Mouse (Mus musculus): Measurements from ENCODE around the gene Zcchc7. TPM values are rescaled to one million over a fixed set of nuclear protein-coding genes. Genes with fewer than 3 reads are reported as not detected.

Gene Zcchc7
- polyA plus RNA-seq, 1 experiment from 2014 or later = 36.4 TPM

- Histone ChIP-seq H3K27me3 (ENCODE audit: control insufficient read depth, insufficient read depth, low read length) (no peaks in the 10 kb centered on the region), H3K9ac (ENCODE audit: low read length) (no peak overlapping the region), H3K9me3 (ENCODE audit: control insufficient read depth, low read length) (no peaks in the 10 kb centered on the region), H3K27ac (replicated peaks) (no peak overlapping the region), H3K4me1 (replicated peaks; ENCODE audit: control insufficient read depth, insufficient read depth) (no peaks in the 10 kb centered on the region), H3K36me3 (ENCODE audit: control insufficient read depth, insufficient read depth, low read length) (no peaks in the 10 kb centered on the region), H3K4me3 (ENCODE audit: low read depth, low read length) (no peak overlapping the region), H3K4me2 (replicated peaks; ENCODE audit: low read depth) (no peak overlapping the region)
- no peak for TF ChIP-seq EP300 (optimal IDR thresholded peaks at IDR 0.05)
- no peak for TF ChIP-seq CTCF (IDR thresholded peaks at IDR 0.05; ENCODE audit: low read depth)
- no peak for DNase-seq (ENCODE audit: low spot score)
- ATAC-seq (ENCODE audit: low FRiP score, low TSS enrichment) = no peak
- 90% methylated on average over 3 of the region's 3 CpGs for WGBS
Observed at GRCm38 (mm10) chr4:44777101-44777500, 21.4 kb downstream of the Zcchc7 start.

GRCm38 (mm10) chr4:44777711-44778110 lies 22.0 kb downstream of the Zcchc7 start:
- H3K9ac ChIP-seq (ENCODE audit: low read length) = no peak overlapping the region
- no peak for TF ChIP-seq EP300 (optimal IDR thresholded peaks at IDR 0.05)
- TF ChIP-seq CTCF (IDR thresholded peaks at IDR 0.05; ENCODE audit: low read depth) = no peak
- H3K36me3 ChIP-seq (ENCODE audit: control insufficient read depth, insufficient read depth, low read length) = no peaks in the 10 kb centered on the region
- ATAC-seq (ENCODE audit: low FRiP score, low TSS enrichment) (no peak), DNase-seq (ENCODE audit: low spot score) (no peak)
- H3K4me2 ChIP-seq (replicated peaks; ENCODE audit: low read depth) = no peak overlapping the region
- no peak overlapping the region for H3K4me3 ChIP-seq (ENCODE audit: low read depth, low read length)
- H3K27ac ChIP-seq (replicated peaks) = no peak overlapping the region
- H3K4me1 ChIP-seq (replicated peaks; ENCODE audit: control insufficient read depth, insufficient read depth) = no peaks in the 10 kb centered on the region
- H3K9me3 ChIP-seq (ENCODE audit: control insufficient read depth, low read length) = no peaks in the 10 kb centered on the region
- no peaks in the 10 kb centered on the region for H3K27me3 ChIP-seq (ENCODE audit: control insufficient read depth, insufficient read depth, low read length)

- Histone ChIP-seq H3K4me1 (replicated peaks; ENCODE audit: control insufficient read depth, insufficient read depth) (no peaks in the 10 kb centered on the region), H3K27ac (replicated peaks) (no peak overlapping the region), H3K4me3 (ENCODE audit: low read depth, low read length) (no peak overlapping the region), H3K27me3 (ENCODE audit: control insufficient read depth, insufficient read depth, low read length) (no peaks in the 10 kb centered on the region), H3K4me2 (replicated peaks; ENCODE audit: low read depth) (no peak overlapping the region), H3K9me3 (ENCODE audit: control insufficient read depth, low read length) (no peaks in the 10 kb centered on the region), H3K36me3 (ENCODE audit: control insufficient read depth, insufficient read depth, low read length) (no peaks in the 10 kb centered on the region), H3K9ac (ENCODE audit: low read length) (no peak overlapping the region)
- ATAC-seq (ENCODE audit: low FRiP score, low TSS enrichment) (no peak), DNase-seq (ENCODE audit: low spot score) (no peak)
- whole genome bisulfite sequencing = 61% methylated on average over 3 of the region's 3 CpGs
- TF ChIP-seq CTCF (IDR thresholded peaks at IDR 0.05; ENCODE audit: low read depth) = no peak
- TF ChIP-seq EP300 (optimal IDR thresholded peaks at IDR 0.05) = no peak
Observed at GRCm38 (mm10) chr4:44778316-44778715, 22.6 kb downstream of the Zcchc7 start.

- H3K36me3 ChIP-seq (ENCODE audit: control insufficient read depth, insufficient read depth, low read length) = no peaks in the 10 kb centered on the region
- no peaks in the 10 kb centered on the region for H3K9me3 ChIP-seq (ENCODE audit: control insufficient read depth, low read length)
- no peaks in the 10 kb centered on the region for H3K27me3 ChIP-seq (ENCODE audit: control insufficient read depth, insufficient read depth, low read length)
- no peaks in the 10 kb centered on the region for H3K4me1 ChIP-seq (replicated peaks; ENCODE audit: control insufficient read depth, insufficient read depth)
- H3K4me2 ChIP-seq (replicated peaks; ENCODE audit: low read depth) = no peak overlapping the region
- ATAC-seq (ENCODE audit: low FRiP score, low TSS enrichment) (no peak), DNase-seq (ENCODE audit: low spot score) (no peak)
- 73% methylated on average over 4 of the region's 4 CpGs for WGBS
- H3K27ac ChIP-seq (replicated peaks) = no peak overlapping the region
- H3K4me3 ChIP-seq (ENCODE audit: low read depth, low read length) = no peak overlapping the region
- H3K9ac ChIP-seq (ENCODE audit: low read length) = no peak overlapping the region
- no peak for TF ChIP-seq EP300 (optimal IDR thresholded peaks at IDR 0.05)
- TF ChIP-seq CTCF (IDR thresholded peaks at IDR 0.05; ENCODE audit: low read depth) = no peak
Observed at GRCm38 (mm10) chr4:44780462-44781157, 24.9 kb downstream of the Zcchc7 start.

GRCm38 (mm10) chr4:44781494-44781893 lies 25.8 kb downstream of the Zcchc7 start:
- Histone ChIP-seq H3K36me3 (ENCODE audit: control insufficient read depth, insufficient read depth, low read length) (no peaks in the 10 kb centered on the region), H3K27ac (replicated peaks) (no peak overlapping the region), H3K4me3 (ENCODE audit: low read depth, low read length) (no peak overlapping the region), H3K9me3 (ENCODE audit: control insufficient read depth, low read length) (no peaks in the 10 kb centered on the region), H3K4me1 (replicated peaks; ENCODE audit: control insufficient read depth, insufficient read depth) (no peaks in the 10 kb centered on the region), H3K27me3 (ENCODE audit: control insufficient read depth, insufficient read depth, low read length) (no peaks in the 10 kb centered on the region), H3K4me2 (replicated peaks; ENCODE audit: low read depth) (no peak overlapping the region), H3K9ac (ENCODE audit: low read length) (no peak overlapping the region)
- DNase-seq (ENCODE audit: low spot score) = no peak
- WGBS = 54% methylated on average over 1 of the region's 1 CpGs
- TF ChIP-seq CTCF (IDR thresholded peaks at IDR 0.05; ENCODE audit: low read depth) (no peak), EP300 (optimal IDR thresholded peaks at IDR 0.05) (no peak)
- no peak for ATAC-seq (ENCODE audit: low FRiP score, low TSS enrichment)

GRCm38 (mm10) chr4:44783566-44784292 lies 28.1 kb downstream of the Zcchc7 start:
- no peak for DNase-seq (ENCODE audit: low spot score)
- Histone ChIP-seq H3K27me3 (ENCODE audit: control insufficient read depth, insufficient read depth, low read length) (no peaks in the 10 kb centered on the region), H3K4me2 (replicated peaks; ENCODE audit: low read depth) (no peak overlapping the region), H3K4me1 (replicated peaks; ENCODE audit: control insufficient read depth, insufficient read depth) (no peaks in the 10 kb centered on the region), H3K36me3 (ENCODE audit: control insufficient read depth, insufficient read depth, low read length) (no peaks in the 10 kb centered on the region), H3K4me3 (ENCODE audit: low read depth, low read length) (no peak overlapping the region), H3K27ac (replicated peaks) (no peak overlapping the region), H3K9me3 (ENCODE audit: control insufficient read depth, low read length) (no peaks in the 10 kb centered on the region), H3K9ac (ENCODE audit: low read length) (no peak overlapping the region)
- 65% methylated on average over 6 of the region's 6 CpGs for WGBS
- no peak for TF ChIP-seq CTCF (IDR thresholded peaks at IDR 0.05; ENCODE audit: low read depth)
- TF ChIP-seq EP300 (optimal IDR thresholded peaks at IDR 0.05) = no peak
- ATAC-seq (ENCODE audit: low FRiP score, low TSS enrichment) = no peak

Data from stomach, postnatal 0 days (tissue).